Mouse (Mus musculus) megakaryocyte-erythroid progenitor cell, adult 5-6 weeks (primary cell): ENCODE measurements around the gene Pde4b. TPM values are rescaled to one million over a fixed set of nuclear protein-coding genes. Genes with fewer than 3 reads are reported as not detected.

Experiments
- ATAC-seq: replicated peaks from 2 replicates; pipeline ENCODE4 v1.8.0; 2016; ENCODE audit warnings: mild to moderate bottlenecking, inconsistent platforms; ENCODE audit not compliant: severe bottlenecking, poor library complexity, low FRiP score, low TSS enrichment
- total RNA-seq, 2 experiments: library from RNA; stranded (forward) in 1 of 2; stranded (reverse) in 1 of 2; fragments of 200-1000, 215-1000 nt in 1 of 2; fragments of >200 nt in 1 of 2; fragmentation: Nextera tagmentation in 1 of 2; gene quantifications; 2 replicates each; pipeline ENCODE4 v1.2.3; 2014 to 2017

Gene Pde4b
- total RNA-seq, 2 experiments from 2014 or later, result 18.0 to 23.9 TPM

- no peak for ATAC-seq
Observed at GRCm38 (mm10) chr4:102582165-102582749, 494.9 kb downstream of the Pde4b start.

GRCm38 (mm10) chr4:102582963-102583362 is 495.6 kb downstream of the Pde4b start:
- ATAC-seq, result no peak

- ATAC-seq, result no peak
Observed at GRCm38 (mm10) chr4:102583469-102583868, 496.1 kb downstream of the Pde4b start.

- no peak for ATAC-seq
Observed at GRCm38 (mm10) chr4:102584601-102585265, 497.4 kb downstream of the Pde4b start.

- no peak for ATAC-seq
Observed at GRCm38 (mm10) chr4:102585541-102585940, 498.2 kb downstream of the Pde4b start.

GRCm38 (mm10) chr4:102586787-102587186 is 499.4 kb downstream of the Pde4b start:
- ATAC-seq, result no peak

DNA sequence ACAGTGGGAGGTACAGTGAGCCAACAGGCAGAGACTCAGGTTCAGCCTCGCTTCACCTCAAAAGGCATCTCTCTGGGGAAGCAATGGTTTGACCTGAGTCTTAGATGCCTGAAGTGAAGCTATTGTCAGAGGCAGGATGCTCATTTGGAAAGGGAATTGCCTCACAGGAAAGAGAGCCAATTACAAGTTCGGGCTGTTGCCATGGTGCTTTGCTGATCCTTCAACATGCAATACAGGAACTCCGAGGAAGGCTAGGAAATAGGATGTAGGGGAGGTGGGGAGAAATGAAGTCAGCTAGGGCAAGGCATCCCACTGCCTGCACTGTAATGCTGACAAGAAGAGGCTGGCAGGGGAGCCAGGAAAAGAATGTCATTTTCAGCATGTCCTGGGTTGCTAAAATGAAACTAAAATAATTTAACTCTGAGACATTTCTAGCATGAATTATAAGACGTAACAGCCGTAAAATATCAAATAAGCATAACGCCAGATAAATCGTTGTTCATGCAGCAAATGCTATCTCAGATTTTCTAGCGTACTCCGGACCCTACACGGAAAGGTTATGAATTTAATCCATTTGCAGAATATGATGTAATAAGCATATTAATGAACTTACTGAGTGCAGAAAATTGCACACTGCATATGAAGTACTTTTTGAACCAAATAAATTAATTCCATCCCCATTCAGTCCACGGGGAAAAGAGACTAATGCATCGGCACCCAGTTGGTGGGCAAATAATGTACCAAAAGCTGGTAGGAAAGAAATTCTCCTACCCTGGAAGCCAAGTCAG is 501.5 kb downstream of the Pde4b start:
- ATAC-seq, result no peak

GRCm38 (mm10) chr4:102589537-102590031 is 502.2 kb downstream of the Pde4b start:
- ATAC-seq, result no peak

GRCm38 (mm10) chr4:102591798-102592197 is 504.5 kb downstream of the Pde4b start:
- ATAC-seq, result no peak

- ATAC-seq, result no peak
Observed at GRCm38 (mm10) chr4:102592541-102592940, 505.2 kb downstream of the Pde4b start.

GRCm38 (mm10) chr4:102593631-102594030 is 506.3 kb downstream of the Pde4b start:
- ATAC-seq, result no peak

DNA sequence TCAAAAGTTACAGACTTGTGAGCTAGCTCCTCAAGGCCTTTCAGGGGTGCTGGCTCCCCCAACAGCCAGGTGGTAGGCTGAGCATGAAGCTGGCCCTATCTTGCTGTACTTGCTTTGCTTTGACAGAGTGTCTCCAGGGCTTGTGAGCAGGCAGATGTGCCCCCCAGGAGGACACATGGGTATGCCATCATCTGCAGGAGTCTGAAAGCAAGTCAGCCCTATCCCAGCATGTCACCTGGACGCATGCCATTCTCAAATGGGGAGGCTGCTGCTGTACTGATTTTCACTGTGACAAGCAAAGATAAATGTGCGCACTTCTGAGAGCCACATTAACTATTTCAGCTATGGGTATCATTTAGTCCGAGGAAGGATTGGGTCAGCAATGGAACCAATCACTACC is 507.2 kb downstream of the Pde4b start:
- no peak for ATAC-seq

DNA sequence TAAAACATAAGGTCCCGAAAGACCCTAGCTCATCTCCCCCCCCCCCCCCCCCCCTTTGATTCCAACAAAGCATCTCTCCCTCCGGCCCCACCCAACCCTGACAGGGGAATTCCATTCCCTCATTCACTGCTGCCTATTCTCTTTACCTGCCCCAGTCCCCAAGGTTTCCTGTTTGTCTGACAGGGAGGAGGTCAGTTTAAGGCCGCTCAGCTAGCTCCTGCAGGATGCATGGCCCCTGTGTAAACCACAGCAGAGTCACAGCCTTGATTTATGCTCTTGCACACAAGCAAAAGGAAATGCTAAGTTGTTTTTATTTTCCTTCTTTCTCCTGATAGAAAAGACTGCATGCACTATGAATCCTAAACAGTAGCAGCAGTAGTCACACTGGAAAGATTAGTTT is 516.6 kb downstream of the Pde4b start:
- ATAC-seq, result no peak

DNA sequence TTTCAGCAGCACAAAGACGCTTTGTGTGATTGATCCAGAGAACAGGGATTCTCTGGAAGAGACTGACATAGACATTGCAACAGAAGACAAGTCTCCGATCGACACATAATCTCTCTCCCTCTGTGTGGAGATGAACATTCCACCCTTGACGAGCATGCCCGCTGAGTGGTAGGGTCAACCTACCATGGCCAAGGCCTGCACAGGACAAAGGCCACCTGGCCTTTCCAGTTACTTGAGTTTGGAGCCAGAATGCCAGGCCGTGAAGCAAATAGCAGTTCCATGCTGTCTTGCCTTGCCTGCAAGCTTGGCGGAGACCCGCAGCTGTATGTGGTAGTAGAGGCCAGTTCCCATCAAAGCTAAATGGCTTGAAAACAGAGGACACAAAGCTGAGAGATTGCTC is 517.9 kb downstream of the Pde4b start:
- no peak for ATAC-seq

DNA sequence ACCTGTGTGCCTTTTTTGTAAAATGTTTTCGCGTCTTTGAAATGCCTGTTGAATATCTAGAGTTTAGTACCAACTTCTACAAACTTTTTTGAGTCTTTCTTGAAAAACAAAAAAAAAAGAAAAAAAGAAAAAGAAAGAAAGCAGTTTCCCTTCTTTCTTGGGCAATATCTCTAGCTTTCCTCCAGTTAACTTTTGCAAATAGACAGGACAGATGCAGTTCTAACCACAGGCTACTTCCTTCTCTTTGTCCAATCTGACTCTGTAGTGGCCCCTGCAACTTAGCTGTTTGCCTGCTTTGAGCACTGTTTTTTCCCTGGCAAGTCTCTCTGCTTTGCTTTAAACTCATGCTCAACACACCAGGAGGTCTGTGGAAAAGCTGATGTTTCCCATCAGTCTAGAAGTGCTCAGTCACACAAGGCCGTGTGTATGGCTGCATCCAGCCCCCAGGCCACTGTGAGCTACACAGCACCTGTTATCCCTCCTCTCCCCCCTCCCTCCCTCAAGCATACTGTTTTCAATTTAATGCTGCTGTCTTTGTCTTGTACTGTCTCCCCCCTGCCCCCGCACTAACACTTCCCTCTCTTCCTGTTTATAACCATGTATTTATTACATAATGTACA is 518.5 kb downstream of the Pde4b start:
- no peak for ATAC-seq

GRCm38 (mm10) chr4:102606825-102607224 is 519.5 kb downstream of the Pde4b start:
- 0 out of 2 replicates have a peak, but pooled peaks have one; percentile 55 for ATAC-seq

- no peak for ATAC-seq
Observed at GRCm38 (mm10) chr4:102607744-102608416, 520.5 kb downstream of the Pde4b start.

- no peak for ATAC-seq
Observed at GRCm38 (mm10) chr4:102612596-102612995, 525.3 kb downstream of the Pde4b start.

GRCm38 (mm10) chr4:102617774-102618173 is 530.4 kb downstream of the Pde4b start:
- no peak for ATAC-seq
